Mouse (Mus musculus) bone marrow, adult 2 months (tissue): ENCODE data around the gene Coro1a. TPM values are rescaled to one million over a fixed set of nuclear protein-coding genes. Genes with fewer than 3 reads are reported as not detected.
"Not testable (repeated sequence)": the region's sequence is repeated elsewhere in the genome, so short reads cannot be mapped to it uniquely, and the experiment has no call there.

Experiments
- H3K27ac ChIP-seq: fragments of 200-500 bp; 2 replicates; pipeline ENCODE4 v1.5.1; 2012; ENCODE audit warnings: low read depth, mild to moderate bottlenecking, control low read depth, inconsistent platforms, low read length; ENCODE audit not compliant: control insufficient read depth, poor library complexity, insufficient read depth
- H3K4me1 ChIP-seq: fragments of 200-500 bp; 2 replicates; pipeline ENCODE4 v1.6.1; 2011; ENCODE audit warnings: low read length; ENCODE audit not compliant: control insufficient read depth, insufficient read depth
- H3K4me3 ChIP-seq: fragments of 200-500 bp; replicated peaks from 2 replicates; pipeline ENCODE3; 2011; ENCODE audit warnings: mild to moderate bottlenecking, low read depth, low read length, control low read depth; ENCODE audit not compliant: control insufficient read depth
- CTCF ChIP-seq: fragments of 200-500 bp; IDR thresholded peaks from 2 replicates; pipeline ENCODE4 v1.5.1; 2011; ENCODE audit warnings: low read length, control low read depth; ENCODE audit not compliant: control insufficient read depth, insufficient read depth
- POLR2A ChIP-seq: fragments of 200-500 bp; IDR thresholded peaks from 2 replicates; pipeline ENCODE4 v1.6.1; 2011; ENCODE audit warnings: low read depth, mild to moderate bottlenecking, control low read depth, low read length, borderline replicate concordance; ENCODE audit not compliant: control insufficient read depth
- WGBS: fragments of 180-500 bp; shearing (Covaris S2); methylation state at CpG from one replicate; pipeline ENCODE4 v1.1.7; 2018; 5-methylcytosine and 5-hydroxymethylcytosine counted together
- polyA plus RNA-seq: library from polyadenylated mRNA; stranded (reverse); fragments of >200 nt; gene quantifications from 2 replicates; pipeline ENCODE4 v1.2.4, GENCODE M21; 2011; ENCODE audit warnings: low replicate concordance; ENCODE audit not compliant: missing spikeins, insufficient read depth, insufficient read length

Gene Coro1a
- polyA plus RNA-seq, 1 experiment, result 776 TPM

- no peak overlapping the region for H3K27ac ChIP-seq
These were observed 33.4 kb upstream of the Coro1a start for GRCm38 (mm10) chr7:126740977-126741376.

DNA sequence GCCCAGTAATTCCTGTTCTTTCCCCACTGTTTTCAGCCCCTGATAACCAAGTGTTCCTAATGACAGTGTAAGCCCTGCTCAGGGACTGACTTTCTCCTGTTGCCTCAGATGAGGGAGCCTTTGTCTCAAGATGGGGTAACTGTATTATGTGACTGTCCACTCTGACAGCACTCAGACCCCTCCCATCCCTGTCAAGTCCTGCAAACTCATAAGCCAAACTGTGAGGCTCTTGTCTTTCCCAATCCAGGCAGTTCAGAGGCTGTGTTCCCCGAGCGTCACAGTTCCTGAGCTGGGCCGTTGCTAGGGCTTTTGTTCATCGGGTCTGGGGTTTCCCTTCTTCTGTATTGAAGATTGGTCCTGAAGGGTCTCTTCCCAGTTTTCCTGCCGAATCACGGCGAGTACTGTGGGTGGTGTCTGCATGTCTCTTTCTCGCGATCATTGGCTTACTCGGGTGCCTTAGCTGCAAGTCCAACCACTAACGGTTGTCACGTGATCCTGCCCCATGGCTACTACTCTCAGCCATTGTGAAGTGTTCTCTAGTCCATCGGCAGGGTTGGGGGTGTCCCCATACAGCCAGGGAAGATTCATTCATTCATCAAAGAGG, 32.6 kb upstream of the Coro1a start:
- H3K4me3 ChIP-seq, result no peak overlapping the region
- H3K27ac ChIP-seq, result no peak overlapping the region
- TF ChIP-seq CTCF, result no peak
- no peak for TF ChIP-seq POLR2A
- WGBS, result 78% methylated on average over 13 of the region's 13 CpGs
- no peaks in the 10 kb centered on the region; the same call in 1 of the 2 replicates for H3K4me1 ChIP-seq

More at GRCm38 (mm10) chr7:126740977-126741376, 33.4 kb upstream of the Coro1a start:
- WGBS, result 43% methylated on average over 5 of the region's 5 CpGs
- TF ChIP-seq POLR2A (no peak), CTCF (no peak)
- no peak overlapping the region for H3K4me3 ChIP-seq
- H3K4me1 ChIP-seq, result no peaks in the 10 kb centered on the region; the same call in 1 of the 2 replicates

GRCm38 (mm10) chr7:126739551-126739950, 32.0 kb upstream of the Coro1a start:
- no peak overlapping the region for H3K4me3 ChIP-seq
- no peak overlapping the region for H3K27ac ChIP-seq
- WGBS, result 82% methylated on average over 17 of the region's 17 CpGs
- no peak for TF ChIP-seq POLR2A
- TF ChIP-seq CTCF, result no peak
- no peaks in the 10 kb centered on the region; the same call in 1 of the 2 replicates for H3K4me1 ChIP-seq

GRCm38 (mm10) chr7:126736122-126736521, 28.5 kb upstream of the Coro1a start:
- Histone ChIP-seq H3K4me3 (no peak overlapping the region), H3K27ac (no peak overlapping the region), H3K4me1 (no peaks in the 10 kb centered on the region; the same call in 1 of the 2 replicates)
- WGBS, result 60% methylated on average over 8 of the region's 8 CpGs
- TF ChIP-seq CTCF, result no peak
- no peak for TF ChIP-seq POLR2A

DNA sequence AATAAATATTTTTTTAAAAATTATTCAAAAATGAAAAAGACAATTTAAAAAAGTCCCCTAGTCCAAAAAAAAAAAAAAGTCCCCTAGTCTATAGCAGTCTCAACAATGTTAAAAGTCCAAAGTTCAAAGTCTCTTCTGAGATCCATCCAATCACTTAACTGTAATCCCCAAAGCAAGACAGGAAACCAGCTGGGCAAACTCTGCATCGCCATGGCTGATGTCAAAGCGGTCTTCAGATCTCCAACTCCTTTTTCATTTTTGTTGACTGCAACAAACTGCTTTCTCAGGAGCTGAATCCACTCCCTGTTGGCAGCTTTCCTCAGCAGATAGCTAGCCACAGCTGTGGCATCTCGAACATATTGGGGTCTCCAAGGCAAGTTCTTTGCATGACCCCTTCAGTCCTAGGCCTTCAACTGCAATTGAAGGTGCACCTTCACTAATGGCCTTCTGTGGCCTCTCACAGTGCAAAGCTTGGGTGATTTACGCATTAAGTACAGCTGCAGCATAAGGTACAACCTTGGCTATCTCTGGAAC, 22.7 kb upstream of the Coro1a start:
- H3K4me1 ChIP-seq, H3K27ac ChIP-seq, H3K4me3 ChIP-seq: not testable (repeated sequence)
- WGBS, result 70% methylated on average over 4 of the region's 4 CpGs

- H3K27ac ChIP-seq, result peak overlapping the region; percentile 0; the same call in 1 of the 2 replicates
- no peaks in the 10 kb centered on the region; the same call in 1 of the 2 replicates for H3K4me1 ChIP-seq
- WGBS, result 26% methylated on average over 5 of the region's 5 CpGs
- no peak overlapping the region for H3K4me3 ChIP-seq
- no peak for TF ChIP-seq POLR2A
- no peak for TF ChIP-seq CTCF
These were observed 18.1 kb upstream of the Coro1a start for GRCm38 (mm10) chr7:126725667-126726066.

DNA sequence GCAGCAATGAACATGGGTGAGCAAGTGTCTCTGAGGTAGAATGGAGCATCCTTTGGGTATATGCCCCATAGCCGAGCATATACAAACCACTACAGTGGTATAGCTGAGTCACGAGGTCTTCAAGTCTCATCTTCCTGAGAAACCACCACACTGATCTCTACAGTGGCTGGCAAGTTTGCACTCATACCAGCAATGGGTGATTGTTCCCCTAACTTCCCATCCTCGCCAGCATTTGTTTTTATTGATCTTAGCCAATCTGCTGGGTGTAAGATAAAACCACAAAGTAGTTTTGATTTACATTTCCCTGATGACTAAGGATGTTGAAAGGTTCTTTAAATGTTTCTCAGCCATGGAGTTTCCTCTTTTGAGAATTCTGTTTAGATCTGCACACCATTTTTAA, 17.5 kb upstream of the Coro1a start:
- no peak overlapping the region for H3K27ac ChIP-seq

GRCm38 (mm10) chr7:126721635-126722034, 14.0 kb upstream of the Coro1a start:
- no peaks in the 10 kb centered on the region; the same call in 1 of the 2 replicates for H3K4me1 ChIP-seq
- no peak overlapping the region for H3K4me3 ChIP-seq
- TF ChIP-seq POLR2A (no peak), CTCF (no peak)
- WGBS, result 69% methylated on average over 13 of the region's 13 CpGs
- H3K27ac ChIP-seq, result no peak overlapping the region

More for the DNA sequence above, 17.5 kb upstream of the Coro1a start:
- Histone ChIP-seq H3K4me3 (no peak overlapping the region), H3K4me1 (no peaks in the 10 kb centered on the region; the same call in 1 of the 2 replicates)
- TF ChIP-seq POLR2A (no peak), CTCF (no peak)
- WGBS, result 3% methylated on average over 3 of the region's 3 CpGs

GRCm38 (mm10) chr7:126718787-126719337, 11.3 kb upstream of the Coro1a start:
- TF ChIP-seq CTCF (peak; percentile 71), POLR2A (no peak)
- Histone ChIP-seq H3K4me3 (no peak overlapping the region), H3K4me1 (no peaks in the 10 kb centered on the region; the same call in 1 of the 2 replicates), H3K27ac (no peak overlapping the region)
- WGBS, result 89% methylated on average over 5 of the region's 5 CpGs
